Mouse (Mus musculus): ENCODE results near the gene Mak.

GRCm38 (mm10) chr13:41119152-41119945 lies 39.8 kb upstream of the Mak start:
- TF ChIP-seq CTCF (IDR thresholded peaks at IDR 0.05; ENCODE audit: low read depth): no peak
- no peak for TF ChIP-seq EP300 (IDR thresholded peaks at IDR 0.05; ENCODE audit: low read depth)

Measured in liver, embryonic 14.5 days (tissue).